Mouse (Mus musculus) urinary bladder, postnatal 36 days (tissue): ENCODE data around the gene Cbl.

Experiments
- DNase-seq, 2 experiments: peaks; one replicate each; pipeline ENCODE4 v3.0.0; 2022; ENCODE audit warnings: low spot score in 2 of 2, mixed read lengths in 1 of 2

Cbl gene

GRCm38 (mm10) chr9:44233802-44234478, at the start of gene Cbl:
Gene Cbl, minus strand, starts transcription at chr9:44234049.
- peak; percentile 99 for DNase-seq

DNA sequence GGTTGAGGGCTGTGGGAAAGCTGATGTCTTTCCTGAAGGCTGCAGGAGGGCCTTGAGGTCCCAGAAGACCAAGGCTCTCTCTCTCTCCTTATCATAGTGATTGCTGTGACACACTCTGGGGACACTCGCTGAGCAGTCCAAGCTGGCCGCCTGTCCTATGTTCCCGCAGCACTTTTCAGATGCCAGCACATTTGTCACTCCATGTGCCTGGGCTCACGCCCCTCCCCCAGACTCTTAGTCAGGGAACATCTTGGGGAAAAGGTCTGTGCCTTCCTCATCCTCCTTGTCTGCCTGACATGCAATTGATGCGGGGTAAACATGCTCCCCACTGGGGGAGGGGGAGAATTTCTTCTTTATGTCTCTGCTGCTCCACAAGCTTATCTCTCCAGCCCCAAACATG, 49.3 kb upstream of the Cbl start:
- no peak for DNase-seq

DNA sequence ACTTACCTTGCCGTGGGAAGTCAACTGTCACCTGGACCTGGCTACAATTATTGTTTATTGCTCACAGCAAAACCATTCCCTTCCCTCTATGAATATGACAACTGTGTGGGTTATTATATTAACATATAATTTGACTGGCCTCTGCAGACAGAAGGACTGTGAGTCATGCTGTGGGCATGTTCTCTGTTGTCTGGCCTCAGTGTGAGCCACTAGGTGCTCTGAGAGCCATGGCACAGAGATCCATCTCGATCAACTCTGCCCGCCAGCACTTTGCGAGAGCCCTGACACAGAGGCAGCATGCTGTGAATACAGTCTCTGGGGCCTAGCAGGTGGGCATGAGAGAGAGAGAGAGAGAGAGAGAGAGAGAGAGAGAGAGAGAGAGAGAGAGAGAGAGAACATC, 36.1 kb upstream of the Cbl start:
- no peak for DNase-seq

GRCm38 (mm10) chr9:44269077-44269476, 35.2 kb upstream of the Cbl start:
- no peak for DNase-seq

GRCm38 (mm10) chr9:44268432-44268831, 34.6 kb upstream of the Cbl start, which contains the start of gene Nlrx1:
Gene Nlrx1, minus strand, starts transcription at chr9:44268599.
- DNase-seq, result no peak

DNA sequence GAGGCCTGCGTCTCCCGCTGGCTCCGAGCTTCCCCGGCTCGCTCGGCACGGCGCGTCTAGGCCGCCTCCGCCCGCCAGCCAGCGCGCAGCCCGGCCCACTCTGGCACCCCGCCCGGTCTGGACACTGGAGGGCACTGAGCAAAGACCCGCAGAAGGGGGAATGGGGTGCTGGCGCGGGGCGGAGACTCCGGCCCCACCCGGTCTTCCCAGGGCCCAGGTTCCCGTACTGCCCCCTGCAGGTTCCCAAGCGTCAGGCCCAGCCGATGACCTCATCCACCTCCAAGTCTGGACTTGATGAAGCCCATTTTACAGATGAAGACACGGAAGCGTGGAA, 34.1 kb upstream of the Cbl start:
- DNase-seq, result peak; percentile 86 to 89

GRCm38 (mm10) chr9:44267319-44268026, 33.6 kb upstream of the Cbl start:
- DNase-seq, result no peak

GRCm38 (mm10) chr9:44266478-44267226, 32.8 kb upstream of the Cbl start:
- DNase-seq, result no peak

- DNase-seq, result no peak
These were observed 27.5 kb upstream of the Cbl start for GRCm38 (mm10) chr9:44261388-44261787.

GRCm38 (mm10) chr9:44259014-44259413, 25.2 kb upstream of the Cbl start:
- no peak for DNase-seq

DNA sequence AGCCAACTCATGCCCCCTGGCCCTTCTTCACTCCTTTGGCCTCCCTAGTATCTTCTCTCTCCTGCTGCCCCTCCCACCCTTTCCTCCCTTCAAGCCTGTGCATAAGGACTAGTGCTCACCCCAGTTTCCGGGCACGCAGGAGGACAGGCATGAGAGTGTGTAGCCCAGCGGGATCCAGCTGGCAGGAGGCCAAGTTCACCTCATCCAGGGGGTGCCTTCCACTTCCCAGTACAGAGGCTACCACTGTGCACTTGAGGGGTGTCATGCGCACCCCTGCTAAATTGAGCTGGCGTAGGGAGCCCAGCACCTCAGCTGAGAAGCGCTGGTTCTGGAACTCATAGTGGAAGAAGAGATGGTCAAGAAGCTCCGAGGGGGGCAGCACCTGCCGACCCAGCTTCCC, 22.4 kb upstream of the Cbl start:
- DNase-seq, result no peak

GRCm38 (mm10) chr9:44255136-44255521, 21.3 kb upstream of the Cbl start:
- DNase-seq, result no peak

DNA sequence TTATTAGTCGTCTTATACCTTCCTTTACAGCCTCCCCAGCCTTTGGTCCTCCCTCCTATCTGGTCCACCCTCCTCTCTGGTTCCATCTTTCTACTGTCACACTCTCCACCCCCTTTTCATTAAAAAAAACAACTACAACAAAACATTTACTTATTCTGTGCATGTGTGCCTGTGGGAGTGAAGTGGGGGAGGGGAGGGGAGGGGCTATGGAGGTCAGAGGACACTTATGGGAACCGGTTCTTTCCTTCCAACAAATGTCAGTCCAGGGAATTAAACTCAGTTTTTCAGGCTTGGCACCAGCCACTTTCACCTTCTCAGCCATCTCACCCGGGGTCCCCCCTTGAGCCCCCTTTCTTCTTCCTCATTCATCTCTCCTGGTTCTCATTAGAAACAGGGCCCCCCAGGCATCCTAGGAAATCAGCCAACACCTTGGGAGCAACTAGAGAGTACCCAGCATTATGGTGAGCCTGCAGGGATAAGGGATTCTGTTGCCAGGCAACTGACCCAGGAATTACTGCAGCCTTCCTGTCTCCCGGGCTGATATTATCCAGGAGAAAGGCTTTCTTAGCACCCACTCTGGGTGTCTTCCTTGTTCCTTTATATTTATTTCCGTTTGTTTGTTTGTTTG, 20.8 kb upstream of the Cbl start:
- DNase-seq, result no peak

- DNase-seq, result no peak
These were observed 19.6 kb upstream of the Cbl start for GRCm38 (mm10) chr9:44253441-44253840.

GRCm38 (mm10) chr9:44251314-44251713, 17.5 kb upstream of the Cbl start, which contains the start of gene Pdzd3:
Gene Pdzd3, minus strand, starts transcription at chr9:44251471.
- DNase-seq, result no peak

GRCm38 (mm10) chr9:44250445-44250844, 16.6 kb upstream of the Cbl start:
- no peak for DNase-seq

DNA sequence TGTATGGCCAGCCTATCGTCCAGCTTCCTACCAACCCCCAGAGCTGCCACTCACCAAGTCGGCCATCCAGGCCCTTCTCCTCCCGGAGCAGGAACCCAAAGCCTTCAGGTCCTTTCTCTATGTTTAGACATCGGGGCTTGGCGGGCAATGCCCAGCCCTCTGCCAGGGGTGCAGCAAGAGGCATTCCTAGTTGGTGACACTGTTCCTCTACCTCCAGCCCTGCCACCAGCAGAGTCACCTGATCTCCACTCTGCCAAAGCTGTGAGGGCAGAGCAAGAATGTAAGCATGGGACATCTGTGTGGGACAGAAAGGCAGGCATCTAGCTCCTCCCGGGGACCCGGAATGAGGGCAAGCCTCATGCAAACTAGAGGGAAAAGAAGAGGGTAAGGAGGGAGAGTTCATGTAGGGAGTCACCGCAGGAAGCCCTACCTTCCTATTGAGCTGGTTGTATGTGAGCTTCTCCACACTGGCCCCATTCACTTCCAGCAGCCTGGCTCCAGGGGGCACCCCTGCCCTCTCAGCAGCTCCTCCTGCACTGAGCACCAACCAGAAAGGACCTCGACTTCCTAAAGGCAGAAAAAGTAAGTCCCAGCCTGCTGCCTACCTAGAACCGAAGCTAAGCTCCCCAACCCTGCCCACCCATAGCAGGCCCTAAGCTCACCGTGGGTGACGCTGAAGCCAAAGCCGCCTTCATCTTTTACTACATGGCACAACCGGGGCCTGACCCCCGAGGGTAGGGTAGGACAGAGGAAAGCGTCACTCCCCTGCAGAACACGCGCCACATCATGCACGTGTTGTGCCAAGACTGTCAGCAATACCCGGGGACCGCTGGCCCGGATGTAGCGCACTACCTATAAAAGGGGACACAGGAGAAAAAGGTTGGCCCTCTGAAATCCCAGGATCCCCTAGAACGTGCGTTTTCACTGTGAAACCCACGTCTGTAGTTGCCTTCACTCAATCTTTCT, 15.6 kb upstream of the Cbl start:
- peak; percentile 39 to 69 for DNase-seq

- DNase-seq, result no peak
These were observed 14.1 kb upstream of the Cbl start for GRCm38 (mm10) chr9:44247907-44248306.

- DNase-seq, result no peak
These were observed 9.8 kb upstream of the Cbl start for GRCm38 (mm10) chr9:44243621-44244020.

GRCm38 (mm10) chr9:44241418-44241817, 7.6 kb upstream of the Cbl start:
- no peak for DNase-seq

DNA sequence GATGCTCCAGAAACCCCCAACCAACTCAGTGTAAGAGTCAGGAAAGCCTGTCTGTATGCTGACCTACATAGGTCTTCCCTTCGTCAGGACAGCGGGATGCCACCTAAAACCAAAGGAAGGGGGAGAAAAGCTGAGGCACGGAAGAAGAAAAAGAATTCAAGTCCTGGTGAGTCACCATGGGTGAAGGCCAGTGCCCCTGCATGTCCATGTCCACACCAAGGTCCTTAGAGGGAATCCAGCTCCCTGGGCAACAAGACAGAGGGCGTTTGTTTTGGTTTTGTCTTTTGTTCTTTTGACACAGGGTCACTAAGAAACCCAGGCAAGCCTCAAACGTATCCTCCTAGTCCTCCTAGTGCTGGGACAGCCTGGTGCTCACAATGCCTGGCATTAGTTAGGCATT, 7.1 kb upstream of the Cbl start:
- no peak for DNase-seq
